Mouse (Mus musculus) c-Kit-positive CD71-positive TER-119-positive erythroid progenitor cells, embryonic 14.5 days (primary cell): ENCODE measurements around the gene Grik5.

ENCODE experiments used
- DNase-seq: peaks from one replicate; pipeline ENCODE4 v3.0.0-alpha.2; 2013; ENCODE audit warnings: low spot score

Gene Grik5

GRCm38 (mm10) chr7:25071979-25072715 lies at the start of gene Grik5, which contains the start of gene Zfp574:
Gene Grik5, minus strand, starts transcription at chr7:25072346.
Gene Zfp574, plus strand, starts transcription at chr7:25072567.
- no peak for DNase-seq

GRCm38 (mm10) chr7:25121240-25121786 lies 49.2 kb upstream of the Grik5 start:
- no peak for DNase-seq

- no peak for DNase-seq
These were observed 48.1 kb upstream of the Grik5 start for GRCm38 (mm10) chr7:25120061-25120834.

GRCm38 (mm10) chr7:25112956-25113603 lies 40.9 kb upstream of the Grik5 start:
- no peak for DNase-seq

GRCm38 (mm10) chr7:25112178-25112955 lies 40.2 kb upstream of the Grik5 start:
- DNase-seq: no peak

GRCm38 (mm10) chr7:25110336-25110735 lies 38.2 kb upstream of the Grik5 start:
- no peak for DNase-seq

- DNase-seq: no peak
These were observed 37.2 kb upstream of the Grik5 start for GRCm38 (mm10) chr7:25109355-25109754.

GRCm38 (mm10) chr7:25106790-25107502 lies 34.8 kb upstream of the Grik5 start:
- no peak for DNase-seq

GRCm38 (mm10) chr7:25105411-25106160 lies 33.4 kb upstream of the Grik5 start:
- peak; percentile 71 for DNase-seq

GRCm38 (mm10) chr7:25099581-25099980 lies 27.4 kb upstream of the Grik5 start:
- DNase-seq: no peak

- no peak for DNase-seq
These were observed 26.0 kb upstream of the Grik5 start for GRCm38 (mm10) chr7:25098169-25098568.

- no peak for DNase-seq
These were observed 17.7 kb upstream of the Grik5 start for GRCm38 (mm10) chr7:25089875-25090274.

- DNase-seq: no peak
These were observed 16.8 kb upstream of the Grik5 start for GRCm38 (mm10) chr7:25088968-25089367.

- no peak for DNase-seq
These were observed 16.4 kb upstream of the Grik5 start for GRCm38 (mm10) chr7:25088531-25088930.

GRCm38 (mm10) chr7:25087972-25088371 lies 15.8 kb upstream of the Grik5 start:
- no peak for DNase-seq

- no peak for DNase-seq
These were observed 15.2 kb upstream of the Grik5 start for GRCm38 (mm10) chr7:25087256-25087912.

- no peak for DNase-seq
These were observed 14.5 kb upstream of the Grik5 start for GRCm38 (mm10) chr7:25086656-25087055.

- no peak for DNase-seq
These were observed 12.5 kb upstream of the Grik5 start for GRCm38 (mm10) chr7:25084621-25085020.

GRCm38 (mm10) chr7:25082510-25082909 lies 10.4 kb upstream of the Grik5 start:
- DNase-seq: no peak

GRCm38 (mm10) chr7:25080431-25080830 lies 8.3 kb upstream of the Grik5 start:
- DNase-seq: no peak
